Mouse (Mus musculus) erythroid progenitor cell, adult 5-6 weeks (primary cell): ENCODE data around the gene Pbx2. TPM values are rescaled to one million over a fixed set of nuclear protein-coding genes. Genes with fewer than 3 reads are reported as not detected.
A peak's percentile ranks its signal among the peaks of the same experiment; 100 is the strongest.

ENCODE experiments used
- ATAC-seq: replicated peaks from 2 replicates; pipeline ENCODE4 v1.8.0; 2016; ENCODE audit warnings: moderate number of reproducible peaks, mild to moderate bottlenecking, moderate TSS enrichment, inconsistent platforms; ENCODE audit not compliant: poor library complexity, low FRiP score, severe bottlenecking
- total RNA-seq, 2 experiments: library from RNA; stranded (forward) in 1 of 2; stranded (reverse) in 1 of 2; fragments of 150-400 nt in 1 of 2; fragments of 186-747, 209-891 nt in 1 of 2; gene quantifications; 2 replicates each; pipeline versions ENCODE4 v1.2.3 to v1.2.4; 2015 to 2017; ENCODE audit warnings: low replicate concordance in 2 of 2

The Pbx2 gene
- total RNA-seq, 2 experiments from 2014 or later, result 9.2 to 19.7 TPM

- peak; percentile 61 for ATAC-seq
Observed at GRCm38 (mm10) chr17:34627093-34627942, 36.3 kb downstream of the Pbx2 start.

GRCm38 (mm10) chr17:34627943-34628643 lies 37.0 kb downstream of the Pbx2 start, which contains the start of gene Ppt2:
Gene Ppt2 (minus strand): TSS chr17:34628510.
- ATAC-seq, result no peak

- no peak for ATAC-seq
Observed at GRCm38 (mm10) chr17:34628644-34628967, 37.5 kb downstream of the Pbx2 start.

GRCm38 (mm10) chr17:34629221-34629751 lies 38.2 kb downstream of the Pbx2 start, which contains the start of gene Prrt1:
Gene Prrt1 (plus strand): TSS chr17:34629533.
- no peak for ATAC-seq

GRCm38 (mm10) chr17:34629796-34630603 lies 38.9 kb downstream of the Pbx2 start:
- no peak for ATAC-seq

GRCm38 (mm10) chr17:34630761-34631301 lies 39.8 kb downstream of the Pbx2 start:
- ATAC-seq, result no peak

GRCm38 (mm10) chr17:34631647-34632046 lies 40.6 kb downstream of the Pbx2 start:
- no peak for ATAC-seq

GRCm38 (mm10) chr17:34632261-34632691 lies 41.2 kb downstream of the Pbx2 start:
- ATAC-seq, result 0 out of 2 replicates have a peak, but pooled peaks have one; percentile 44

DNA sequence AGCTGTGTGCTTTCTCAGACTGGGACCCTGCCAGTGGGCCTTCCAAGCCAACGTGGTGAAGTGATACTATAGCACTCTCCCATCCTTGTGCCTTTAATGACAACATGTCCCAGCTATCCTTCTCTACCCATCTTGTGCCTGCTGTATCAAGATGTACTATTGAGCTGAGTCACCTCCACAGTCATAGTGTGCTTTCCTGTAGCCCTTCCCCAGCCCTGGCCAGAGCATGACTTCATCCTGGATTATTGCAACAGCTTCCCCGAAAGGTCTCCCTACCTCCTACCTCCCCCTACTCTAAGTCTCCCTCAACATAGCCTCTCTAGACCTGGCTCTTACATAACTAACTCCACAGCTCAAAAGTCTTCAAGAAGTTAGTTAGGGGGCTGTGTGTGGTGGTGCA lies 44.6 kb downstream of the Pbx2 start:
- no peak for ATAC-seq

DNA sequence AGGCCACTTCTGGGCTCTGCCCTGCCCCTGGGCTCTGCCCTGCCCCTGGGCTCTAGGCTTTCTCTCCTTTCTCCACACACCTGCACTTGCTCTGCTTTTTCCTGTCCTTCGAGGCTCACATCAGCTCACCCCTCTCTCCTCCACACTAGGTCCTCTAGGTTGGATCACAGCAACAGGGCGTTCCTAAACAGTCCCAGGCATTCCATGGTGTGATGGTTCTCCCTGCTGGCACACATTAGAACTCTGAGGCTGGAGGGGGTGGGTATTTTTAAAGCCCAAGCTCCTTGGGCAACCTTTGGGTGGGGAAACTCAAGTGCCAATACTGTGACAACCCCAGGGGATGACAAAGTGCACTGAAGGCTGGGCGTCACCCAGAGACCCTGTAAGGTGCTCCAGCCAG lies 46.4 kb downstream of the Pbx2 start:
- ATAC-seq, result no peak

GRCm38 (mm10) chr17:34639461-34640255 lies 48.6 kb downstream of the Pbx2 start:
- no peak for ATAC-seq

DNA sequence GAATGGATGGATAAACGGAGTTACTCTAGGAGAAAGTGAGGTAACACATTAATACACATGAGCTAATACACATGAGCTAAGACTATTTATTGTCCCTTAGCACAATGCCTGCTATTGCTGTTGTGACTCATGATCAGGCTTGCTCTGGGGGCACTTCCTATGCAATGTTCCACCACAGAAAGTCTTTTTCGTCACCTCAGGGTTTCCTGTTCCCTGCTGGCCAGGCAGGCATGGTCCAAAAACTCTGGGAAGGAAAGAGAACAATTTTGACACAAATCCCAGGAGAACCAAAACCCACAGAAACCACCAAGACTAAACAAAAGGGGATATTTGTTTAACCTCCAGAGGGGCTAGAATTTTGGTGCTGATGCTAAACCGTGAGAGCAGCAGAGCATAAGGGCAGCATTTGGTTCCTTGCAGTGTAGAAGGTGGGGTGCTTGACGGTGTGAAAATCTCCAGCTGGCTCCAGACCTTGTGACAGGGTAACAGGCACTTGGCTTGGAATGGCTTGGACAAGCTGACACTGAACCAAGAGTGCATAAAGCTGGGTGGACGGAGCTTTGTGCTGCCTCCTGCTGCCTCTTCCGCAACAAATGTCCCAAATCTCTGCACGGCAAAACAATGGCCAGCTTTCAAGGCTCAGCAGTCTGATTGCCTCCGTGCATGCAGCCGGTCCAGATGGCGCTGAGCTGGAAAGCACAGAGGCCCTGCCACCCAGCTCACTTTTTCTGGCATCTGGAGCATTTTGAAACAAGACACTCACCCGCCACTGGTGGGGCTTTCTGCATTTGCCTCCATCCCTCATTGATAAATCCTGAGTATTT lies 49.9 kb downstream of the Pbx2 start:
- no peak for ATAC-seq

DNA sequence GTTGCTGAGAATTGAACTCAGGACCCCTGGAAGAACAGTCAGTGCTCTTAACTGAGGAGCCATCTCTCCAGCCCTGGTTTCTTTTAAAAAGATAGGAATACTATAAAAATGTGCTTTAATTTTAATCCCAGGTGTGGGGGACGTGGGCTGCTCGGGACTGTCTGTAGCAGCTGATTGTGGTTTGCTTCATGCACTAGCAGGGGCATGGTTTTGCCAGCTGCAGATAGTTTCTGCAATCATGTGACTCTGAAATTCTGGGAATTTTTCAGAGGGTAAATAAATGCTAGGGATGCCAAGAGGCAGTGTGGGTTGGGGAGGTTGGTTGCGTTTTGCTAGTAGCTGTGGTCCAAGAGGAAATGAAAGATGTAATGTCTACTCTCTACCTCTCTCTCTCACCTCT lies 50.9 kb downstream of the Pbx2 start:
- no peak for ATAC-seq

DNA sequence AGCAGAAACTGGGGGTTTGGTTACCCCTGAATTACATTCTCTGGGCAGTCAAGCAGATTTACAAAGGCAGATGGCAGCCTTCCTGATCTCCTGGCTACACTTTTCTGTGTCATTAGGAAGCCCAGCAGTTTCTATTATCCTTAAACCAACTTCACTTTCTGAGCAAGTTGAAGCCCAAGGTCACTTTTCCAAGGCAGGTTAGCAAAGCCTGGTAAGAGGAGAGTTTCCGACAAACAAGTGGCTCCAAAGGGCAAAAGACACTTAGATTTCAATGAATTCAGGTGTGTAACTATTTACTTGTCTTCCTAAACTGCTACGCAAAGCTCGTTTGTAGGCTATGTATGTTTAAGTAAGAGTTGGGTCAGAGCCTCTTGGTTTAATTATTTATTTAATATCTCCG lies 52.3 kb downstream of the Pbx2 start:
- no peak for ATAC-seq

DNA sequence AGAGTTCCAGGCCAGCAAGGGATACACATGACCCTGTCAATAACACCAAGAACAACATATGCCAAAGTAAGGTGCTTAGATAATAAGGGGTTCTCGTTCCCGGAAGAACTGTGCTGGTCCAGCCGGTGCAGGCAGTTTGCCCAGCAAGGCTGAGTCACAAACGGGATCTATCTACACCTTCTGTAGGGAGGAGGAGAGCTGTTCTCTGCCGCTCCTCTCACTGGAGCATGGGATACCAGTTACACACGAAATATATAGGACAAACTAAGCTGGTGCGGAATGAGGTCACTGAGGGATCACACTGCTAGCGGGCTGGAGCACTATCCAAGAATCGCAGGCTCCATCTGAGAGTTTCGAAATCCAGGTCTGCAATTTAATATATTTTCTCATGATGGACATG lies 52.9 kb downstream of the Pbx2 start:
- no peak for ATAC-seq

DNA sequence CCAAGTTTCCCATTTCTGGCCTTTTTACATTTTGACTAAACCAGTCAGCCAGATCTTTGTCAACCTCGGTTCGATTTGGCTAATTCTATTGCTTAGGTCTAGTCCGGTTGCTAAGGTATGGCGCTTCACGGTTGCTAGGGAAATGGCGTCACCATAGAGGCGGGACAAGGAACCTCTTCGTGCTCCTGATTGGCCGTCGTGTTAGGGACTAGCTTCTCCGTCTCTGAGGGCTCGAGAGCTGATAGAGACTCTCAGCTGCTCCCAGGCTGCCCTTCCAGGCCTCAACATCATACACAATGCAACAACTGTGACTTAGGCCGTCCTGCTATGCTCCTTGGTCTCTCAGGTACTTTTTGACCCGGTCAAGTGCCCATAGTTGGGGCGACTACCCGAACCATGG lies 53.5 kb downstream of the Pbx2 start, which contains the start of gene Fkbpl:
Fkbpl (plus strand) TSS at position 157 of the 400 bp plus-strand sequence.
- peak; percentile 78 for ATAC-seq

- ATAC-seq, result no peak
Observed at GRCm38 (mm10) chr17:34645256-34645829, 54.3 kb downstream of the Pbx2 start.
